Mouse (Mus musculus) heart, postnatal 0 days (tissue): ENCODE data around the gene Hnrnpf.

Experiments
- CTCF ChIP-seq: IDR thresholded peaks from 2 replicates; pipeline ENCODE4 v1.5.1; 2016; ENCODE audit warnings: antibody characterized with exemption, control low read depth, low read depth
- EP300 ChIP-seq: IDR thresholded peaks from 2 replicates; pipeline ENCODE4 v1.6.1; 2016; ENCODE audit warnings: antibody characterized with exemption, low read depth

DNA sequence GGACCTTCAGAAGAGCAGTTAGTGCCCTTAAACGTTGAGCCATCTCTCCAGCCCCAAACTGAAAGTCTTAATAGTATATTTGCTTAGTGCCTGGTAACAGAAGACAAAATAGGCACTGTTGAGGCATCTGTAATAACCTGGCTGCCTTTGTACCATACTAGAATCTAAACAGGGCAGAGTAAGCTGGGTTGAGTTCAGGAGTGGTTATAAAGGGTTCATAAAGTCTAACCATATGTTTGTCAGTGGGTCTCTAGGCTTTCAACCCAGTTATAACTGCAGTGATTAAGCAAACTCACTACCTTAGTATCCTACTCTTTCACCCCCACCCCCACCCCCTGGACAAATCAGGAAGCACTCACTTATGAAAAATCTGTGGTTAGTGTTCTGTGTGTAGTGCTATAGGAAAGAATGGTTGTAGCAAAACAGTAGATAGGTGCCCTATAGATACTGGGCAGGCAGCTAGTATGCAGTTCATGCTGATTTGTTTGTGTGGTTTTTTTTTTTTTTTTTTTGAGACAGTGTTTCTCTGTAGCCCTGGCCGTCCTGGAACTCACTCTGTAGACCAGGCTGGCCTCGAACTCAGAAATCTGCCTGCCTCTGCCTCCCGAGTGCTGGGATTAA, 26.9 kb downstream of the Hnrnpf start:
- TF ChIP-seq CTCF (no peak), EP300 (no peak)
